11 mouse cellular contexts compared by ENCODE assay signal in genomic region chr6:53950876-53951275, GRCm38 (mm10). TPM values are rescaled to one million over a fixed set of nuclear protein-coding genes. Genes with fewer than 3 reads are reported as not detected.
DNase-seq lines count a peak whose midpoint lies in the region; ATAC-seq lines count a peak whose summit lies in the region.
"Had no signal": no experiment of that assay in that cellular context is flagged by ENCODE, and none has a peak within 500 bp of the region (broad histone marks: within the 10 kb centered on the region; RNA-seq: fewer than 3 reads in every experiment).

No protein-coding gene starts in this region.

- peaks cover 14% of the 10 kb centered on the region for H3K4me1 ChIP-seq in hindbrain, embryonic 13.5 days (replicated peaks)
- H3K4me1 ChIP-seq in hindbrain, embryonic 12.5 days: peaks cover 9% of the 10 kb centered on the region; the same call in 1 of the 2 replicates
- H3K4me1 ChIP-seq in kidney, embryonic 16.5 days (ENCODE audit: insufficient read depth, low read length): peaks cover 49% of the 10 kb centered on the region

- H3K9me3 ChIP-seq in hindbrain, embryonic 13.5 days: no peaks in the 10 kb centered on the region
- H3K9me3 ChIP-seq in hindbrain, embryonic 12.5 days (replicated peaks): no peaks in the 10 kb centered on the region
- no peaks in the 10 kb centered on the region for H3K9me3 ChIP-seq in kidney, embryonic 16.5 days (ENCODE audit: low read length)

- H3K9ac ChIP-seq in hindbrain, embryonic 13.5 days: no peak overlapping the region
- H3K9ac ChIP-seq in hindbrain, embryonic 12.5 days: no peak overlapping the region
- H3K9ac ChIP-seq in kidney, embryonic 16.5 days (replicated peaks; ENCODE audit: low read length): no peak overlapping the region

- H3K4me3 ChIP-seq in hindbrain, embryonic 13.5 days: no peak overlapping the region
- no peak overlapping the region for H3K4me3 ChIP-seq in hindbrain, embryonic 12.5 days
- H3K4me3 ChIP-seq in kidney, embryonic 16.5 days (ENCODE audit: low read length): no peak overlapping the region

- H3K27ac ChIP-seq in hindbrain, embryonic 13.5 days: peak overlapping the region; percentile 30; the same call in 1 of the 2 replicates
- no peak overlapping the region for H3K27ac ChIP-seq in hindbrain, embryonic 12.5 days
- H3K27ac ChIP-seq in kidney, embryonic 16.5 days (ENCODE audit: low read length): peak overlapping the region; percentile 86

- peak; percentile 70 for DNase-seq in lung, postnatal 25 days (ENCODE audit: low spot score)
- DNase-seq in thymus, adult 18-20 months: no peak
- no peak for DNase-seq in thymus, postnatal 14 days
- DNase-seq: adrenal gland, postnatal 25 days; cerebellum, postnatal 25 days; gastrocnemius, postnatal 36 days had no signal

- H3K4me2 ChIP-seq in hindbrain, embryonic 13.5 days: no peak overlapping the region
- no peak overlapping the region for H3K4me2 ChIP-seq in hindbrain, embryonic 12.5 days (replicated peaks)
- 0 out of 2 replicates have a peak overlapping the region, but pooled peaks have one; percentile 11 for H3K4me2 ChIP-seq in kidney, embryonic 16.5 days (replicated peaks; ENCODE audit: low read depth, low read length)

- ATAC-seq in hindbrain, embryonic 13.5 days (ENCODE audit: low FRiP score): no peak
- no peak for ATAC-seq in hindbrain, embryonic 12.5 days (ENCODE audit: low FRiP score)
- peak; percentile 64 for ATAC-seq in granulocyte monocyte progenitor cell, adult 5-6 weeks (replicated peaks; ENCODE audit: poor library complexity, severe bottlenecking)
- peak; percentile 55; the same call in 1 of the 2 replicates for ATAC-seq in kidney, embryonic 16.5 days (ENCODE audit: low FRiP score, low TSS enrichment)
- ATAC-seq in erythroblast, adult 5-6 weeks (replicated peaks; ENCODE audit: low FRiP score, poor library complexity, severe bottlenecking): no peak

- H3K36me3 ChIP-seq in hindbrain, embryonic 13.5 days: no peaks in the 10 kb centered on the region
- no peaks in the 10 kb centered on the region for H3K36me3 ChIP-seq in hindbrain, embryonic 12.5 days
- H3K36me3 ChIP-seq in kidney, embryonic 16.5 days (ENCODE audit: insufficient read depth, low read length): no peaks in the 10 kb centered on the region

- WGBS in hindbrain, embryonic 13.5 days: 65% methylated on average over 9 of the region's 9 CpGs
- WGBS in hindbrain, embryonic 12.5 days: 59% methylated on average over 9 of the region's 9 CpGs
- 20% methylated on average over 9 of the region's 9 CpGs for WGBS in kidney, embryonic 16.5 days

- H3K27me3 ChIP-seq in hindbrain, embryonic 13.5 days: 0 out of 2 replicates have a peak, but pooled peaks cover 5% of the 10 kb centered on the region
- H3K27me3 ChIP-seq in hindbrain, embryonic 12.5 days: no peaks in the 10 kb centered on the region
- H3K27me3 ChIP-seq in kidney, embryonic 16.5 days (ENCODE audit: insufficient read depth, low read length): no peaks in the 10 kb centered on the region

RNA-seq across cellular contexts. Expression of gene Cpvl, which starts 27.6 kb away (rescaled TPM):
- 0.13 TPM in 1 of 2 replicates, not detected in the other for polyA plus RNA-seq in hindbrain, embryonic 13.5 days (2015; fragmentation: Nextera tagmentation; extraction: Ambion mirVana)
- not detected in 2 replicates for polyA plus RNA-seq in hindbrain, embryonic 12.5 days (2016; fragmentation: Nextera tagmentation; extraction: Ambion mirVana)
- total RNA-seq in granulocyte monocyte progenitor cell, adult 5-6 weeks (2014; fragmentation: Nextera tagmentation): not detected in 2 replicates
- not detected in 2 replicates for total RNA-seq in granulocyte monocyte progenitor cell, adult 5-6 weeks (2017)
- 0.35 TPM in 2 replicates for polyA plus RNA-seq in kidney, embryonic 16.5 days (2015; fragmentation: Nextera tagmentation; extraction: Ambion mirVana)
- not detected in 2 replicates for total RNA-seq in erythroblast, adult 5-6 weeks (2015; ENCODE audit: low replicate concordance)
- not detected in 2 replicates for total RNA-seq in erythroblast, adult 5-6 weeks (2017; ENCODE audit: low replicate concordance)
- total RNA-seq: adrenal gland, postnatal 25 days; gastrocnemius, postnatal 36 days had no signal

Comparison
In these comparisons a context has a peak if more than half of its experiments do, and no peak if none do; other contexts are left out.
1. ATAC-seq: peak in granulocyte monocyte progenitor cell, adult 5-6 weeks (single experiment) and kidney, embryonic 16.5 days (single experiment); none in hindbrain, embryonic 13.5 days (single experiment), hindbrain, embryonic 12.5 days (single experiment) and erythroblast, adult 5-6 weeks (single experiment).